Mouse (Mus musculus): Measurements from ENCODE around the gene Sypl2.

The Sypl2 gene

DNA sequence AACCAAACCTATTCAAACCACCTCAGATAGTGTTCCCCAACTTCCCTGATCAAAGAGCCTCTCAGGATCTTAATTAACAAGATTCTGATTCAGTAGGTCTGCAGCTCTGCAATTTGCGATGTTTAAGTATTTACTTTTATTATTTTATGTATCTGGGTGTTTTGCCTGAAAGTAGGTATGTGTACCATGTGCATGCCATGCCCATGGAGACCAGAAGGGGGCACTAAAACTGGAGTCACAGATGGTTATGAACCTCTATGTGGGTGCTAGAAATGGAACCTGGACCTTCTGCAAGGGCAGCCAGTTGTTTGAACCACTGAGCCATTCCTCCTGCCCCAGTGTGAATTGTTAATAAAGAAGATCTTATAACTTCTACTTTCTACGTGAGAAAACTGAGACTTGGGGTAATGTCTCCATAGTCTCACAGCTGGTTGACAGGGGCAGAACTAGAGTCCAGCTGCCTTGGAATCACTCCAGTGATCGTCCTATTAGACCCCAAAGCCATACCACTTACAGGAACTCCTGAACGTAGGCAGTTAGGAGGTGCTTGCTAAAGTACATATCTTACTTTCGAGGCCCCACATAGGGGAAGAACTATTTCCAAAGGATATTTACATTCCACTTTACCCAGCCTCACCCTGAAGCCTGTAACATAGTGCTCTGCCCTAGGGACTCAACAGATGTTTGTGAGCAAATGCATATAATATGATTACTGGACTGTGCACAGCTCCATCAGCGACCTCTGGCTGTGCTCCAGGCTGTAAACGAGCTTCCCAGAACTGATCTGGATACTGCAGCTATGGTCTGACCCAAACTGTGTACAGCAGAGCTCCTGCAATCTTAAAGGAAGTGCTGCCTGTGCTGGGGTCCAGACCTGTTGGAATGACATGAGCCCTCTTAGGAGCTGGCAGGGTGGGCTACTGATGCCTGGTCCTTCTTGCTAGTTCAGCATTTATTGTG, 47.4 kb downstream of the Sypl2 start:
- DNase-seq (ENCODE audit: low spot score), result no peak

DNA sequence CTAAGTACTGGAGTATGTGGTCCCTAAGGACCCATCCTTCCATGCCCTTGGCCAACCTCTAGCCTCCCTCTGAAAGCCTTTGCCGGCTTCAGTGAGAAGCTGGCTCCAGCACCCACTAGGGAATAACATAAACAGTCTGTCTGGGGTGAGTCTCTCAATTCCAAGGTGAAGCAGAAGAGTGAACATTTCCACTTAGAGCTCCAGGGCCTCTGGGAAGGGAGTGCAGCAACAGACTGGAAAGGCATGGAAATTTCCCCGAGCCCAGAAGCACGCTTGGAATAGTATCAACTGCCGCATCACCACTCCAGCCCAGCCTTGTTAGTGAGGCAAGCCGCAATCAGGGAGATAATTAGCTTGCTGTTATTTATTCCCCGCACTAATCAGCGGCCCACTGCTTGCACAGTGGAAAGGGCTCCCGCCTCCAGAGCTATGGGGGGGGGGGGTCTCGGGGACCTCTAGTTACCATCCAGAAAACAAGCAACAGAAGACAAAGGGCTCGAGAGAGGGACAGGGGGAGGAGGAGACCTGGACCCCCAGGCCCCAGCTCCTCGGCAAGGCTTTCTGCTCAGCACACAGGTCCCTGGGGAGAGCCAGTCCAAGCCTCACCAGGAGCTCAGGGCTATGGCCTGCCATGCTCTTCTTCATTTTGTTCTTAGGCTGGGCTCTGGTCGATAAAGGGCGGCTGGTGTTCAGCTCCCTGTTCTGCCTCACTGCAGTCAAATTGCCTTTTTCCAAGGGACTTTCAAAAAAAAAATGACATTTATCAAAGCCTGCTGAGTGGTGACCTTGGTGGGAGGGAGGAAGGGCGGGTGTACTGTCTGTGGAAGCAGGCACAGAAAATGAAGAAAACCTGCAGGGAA, 51.5 kb downstream of the Sypl2 start:
- peak; percentile 79 for DNase-seq (ENCODE audit: low spot score)

DNA sequence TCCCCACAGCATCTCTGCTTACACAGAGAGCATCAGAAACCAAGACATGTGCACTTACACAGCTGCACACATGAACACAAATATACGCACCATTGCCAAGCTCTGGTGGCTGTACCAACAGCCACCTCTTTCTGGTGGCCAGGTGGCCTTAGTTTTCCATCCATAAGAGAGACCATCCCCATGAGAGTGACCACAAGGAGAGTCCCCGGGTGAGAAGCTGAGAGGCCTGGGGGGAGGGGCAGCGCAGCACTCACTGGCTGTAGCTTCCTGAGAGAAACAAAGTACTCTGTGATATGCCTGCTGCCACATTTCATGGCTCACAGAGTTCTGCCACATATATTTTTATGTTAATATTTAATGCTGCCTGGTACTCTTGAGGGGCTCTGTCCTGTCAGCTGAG, 57.2 kb downstream of the Sypl2 start:
- no peak for DNase-seq (ENCODE audit: low spot score)

DNA sequence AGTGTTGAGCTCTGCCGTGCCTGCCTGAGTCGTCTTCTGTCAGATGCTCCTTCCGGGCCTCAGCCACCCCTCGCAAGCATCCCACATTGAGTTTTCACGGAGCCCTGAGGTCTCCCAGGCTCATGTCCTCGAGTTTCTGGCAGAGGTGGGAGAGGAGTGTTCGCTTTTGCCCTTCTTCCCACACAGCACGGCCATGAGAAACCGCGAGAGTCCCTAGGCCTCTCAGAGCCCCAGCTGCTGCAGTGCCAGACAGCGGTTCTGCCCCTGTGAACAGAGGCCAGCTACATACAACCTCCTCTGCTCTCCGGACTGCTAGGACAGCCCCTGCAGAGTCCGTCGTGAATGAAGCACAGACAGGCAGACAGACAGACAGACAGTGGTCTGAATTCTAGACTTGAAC, 58.9 kb downstream of the Sypl2 start:
- DNase-seq (ENCODE audit: low spot score), result no peak

DNA sequence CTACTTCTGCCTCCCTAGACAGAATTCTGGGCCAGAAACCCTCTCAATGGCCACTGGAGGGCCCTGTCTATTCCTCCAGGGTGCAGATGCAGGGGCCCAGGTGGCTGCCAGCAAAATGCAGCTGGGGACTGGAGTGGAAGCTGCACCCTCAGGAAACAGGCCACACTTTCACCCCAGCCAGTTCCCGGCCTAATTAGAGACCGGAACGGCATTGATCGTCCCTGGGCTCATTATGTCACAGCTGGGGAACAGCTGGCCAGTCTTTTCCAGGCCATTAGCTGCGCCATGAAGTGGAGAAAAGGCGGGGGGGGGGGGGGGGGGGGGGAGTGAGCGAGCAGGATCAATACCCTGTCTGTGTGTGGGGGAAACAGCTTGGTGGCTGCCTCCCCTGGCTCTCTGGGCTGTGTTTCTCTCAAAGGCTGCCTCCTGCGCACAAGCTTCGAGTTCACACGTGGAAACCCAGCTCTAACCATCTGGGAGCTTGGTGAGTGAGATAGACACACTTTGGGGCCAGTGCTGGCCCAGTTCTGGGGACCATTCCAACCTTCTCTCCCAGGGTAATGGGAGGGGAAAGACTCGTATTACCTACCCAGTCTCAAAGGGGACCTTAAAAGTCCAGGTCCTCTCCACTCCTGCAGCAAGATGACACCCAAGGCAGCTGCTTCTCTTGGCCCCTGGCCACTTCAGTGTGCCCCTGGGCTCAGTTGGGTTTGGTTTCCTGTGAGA, 59.8 kb downstream of the Sypl2 start:
- DNase-seq (ENCODE audit: low spot score), result peak; percentile 76

DNA sequence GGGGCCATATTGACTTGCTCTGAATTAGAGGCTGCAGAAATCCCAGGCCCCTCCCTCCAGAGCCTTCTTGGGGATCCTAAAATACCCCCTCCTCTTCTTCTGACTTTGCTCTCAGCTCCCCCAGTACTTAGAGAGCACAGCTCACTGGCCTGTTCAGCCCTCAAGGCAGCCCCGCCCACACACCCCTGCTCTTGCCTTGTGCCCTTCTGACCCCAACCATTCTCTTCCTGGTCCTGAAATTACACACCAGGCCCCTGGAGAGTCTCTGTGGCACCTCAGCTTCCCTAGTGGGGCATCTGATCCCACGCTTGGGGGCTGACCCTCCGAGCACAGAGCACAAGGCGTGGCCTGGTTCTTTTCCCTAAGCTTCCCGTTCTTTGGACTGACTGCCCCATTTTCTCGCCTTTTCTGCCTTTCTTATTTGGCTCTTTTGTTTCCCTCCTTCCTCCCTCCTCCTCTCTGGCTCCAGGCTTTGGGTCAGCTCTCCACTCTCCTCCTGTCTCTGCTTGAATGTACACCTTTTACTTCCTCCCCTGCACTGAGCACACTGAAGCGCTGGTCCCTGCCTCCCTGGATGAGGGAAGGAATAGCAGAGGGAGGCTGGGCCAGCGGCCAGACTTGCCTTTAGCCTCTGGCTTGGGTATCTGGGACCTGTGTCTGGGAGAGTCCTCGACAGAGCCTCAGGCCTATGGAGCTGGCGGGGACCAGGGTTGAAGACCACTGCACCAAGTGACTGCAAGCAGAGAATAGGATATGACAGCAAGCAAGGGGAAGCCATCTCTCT, 60.7 kb downstream of the Sypl2 start:
- no peak for DNase-seq (ENCODE audit: low spot score)

DNA sequence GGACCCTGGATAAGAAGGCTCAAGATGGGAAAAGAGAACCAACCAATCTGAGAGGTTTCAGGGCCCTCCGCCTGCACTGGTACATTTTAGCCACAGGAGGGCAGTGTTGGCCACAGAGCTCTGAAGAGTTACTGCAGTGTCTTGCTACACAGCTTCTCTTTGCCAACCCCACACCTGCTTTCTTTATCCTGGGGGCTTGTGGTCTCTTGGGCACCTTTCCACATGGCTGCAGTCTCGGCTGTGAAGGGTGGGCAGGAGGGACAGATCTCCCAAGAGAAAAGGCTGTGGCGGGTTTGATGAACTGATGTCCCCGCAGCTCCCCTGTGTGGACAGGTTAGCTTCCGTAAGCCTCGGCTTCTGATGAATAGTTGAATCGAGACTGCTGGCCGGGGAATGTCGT, 61.6 kb downstream of the Sypl2 start:
- DNase-seq (ENCODE audit: low spot score), result peak; percentile 89

DNA sequence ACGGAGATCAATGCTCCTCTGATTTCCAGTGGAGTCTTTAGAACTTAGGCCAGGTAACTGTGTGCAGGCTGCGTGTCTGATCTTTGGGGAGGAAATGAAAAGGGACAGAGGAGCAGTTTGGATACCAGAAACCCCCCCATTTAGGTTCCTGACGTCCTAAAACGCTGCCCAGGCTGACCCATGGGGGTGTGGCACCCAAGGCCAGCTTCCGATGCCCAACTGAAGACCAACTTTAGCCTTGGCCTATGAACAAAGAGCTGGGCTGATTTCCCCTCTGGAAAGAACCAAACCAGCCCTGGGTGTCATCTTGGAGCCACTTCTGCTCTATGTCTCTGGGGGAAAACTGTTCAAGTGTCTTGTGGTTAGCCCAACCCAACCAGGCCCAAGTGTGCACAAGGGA, 62.4 kb downstream of the Sypl2 start:
- no peak for DNase-seq (ENCODE audit: low spot score)
